Mouse (Mus musculus) 3134 (cell line): ENCODE measurements around the gene Arl4c.

Experiments used
- DNase-seq: peaks from one replicate; pipeline ENCODE4 v3.0.0-alpha.2; 2011; ENCODE audit warnings: low spot score; ENCODE audit not compliant: insufficient read length; ENCODE audit errors: extremely low read depth

The Arl4c gene

DNA sequence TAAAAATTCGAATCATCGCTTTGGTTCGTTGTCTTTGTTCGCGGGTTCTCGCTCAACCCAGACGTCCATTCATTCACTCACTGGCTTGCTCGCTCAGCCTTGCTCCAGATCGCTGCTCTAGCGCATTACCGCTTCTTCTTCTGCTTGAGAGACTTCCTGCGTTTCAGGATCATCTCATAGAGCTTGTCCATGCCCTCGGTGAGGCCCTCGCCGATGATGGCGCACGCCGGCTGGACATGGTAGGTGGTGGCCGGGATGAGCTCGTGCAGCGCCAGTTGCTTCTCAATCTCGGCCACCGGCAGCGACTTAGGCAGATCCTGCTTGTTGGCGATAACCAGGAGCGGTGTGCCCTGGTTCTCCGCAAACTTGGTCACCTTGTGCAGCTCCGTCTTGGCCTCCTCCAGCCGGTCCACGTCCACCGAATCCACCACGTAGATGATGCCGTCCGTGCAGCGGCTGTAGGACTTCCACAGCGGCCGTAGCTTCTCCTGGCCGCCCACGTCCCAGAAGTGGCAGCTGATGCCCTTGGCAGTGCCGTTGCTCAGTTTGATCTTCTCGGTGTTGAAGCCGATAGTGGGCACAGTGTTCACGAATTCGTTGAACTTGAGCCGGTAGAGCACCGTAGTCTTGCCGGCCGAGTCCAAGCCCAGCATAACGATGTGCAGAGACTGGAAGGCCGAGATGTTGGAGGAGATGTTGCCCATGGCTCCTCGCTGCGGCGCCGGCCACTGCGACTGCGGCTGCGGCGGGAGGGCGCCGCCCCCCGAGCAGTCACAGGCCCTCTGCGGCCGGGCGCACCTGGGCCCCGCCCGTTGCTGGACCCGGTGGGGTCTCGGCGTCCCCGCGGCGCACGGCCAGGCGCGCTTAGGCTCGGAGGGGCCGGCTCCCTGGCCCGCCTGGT is 810 bp downstream of the Arl4c start:
- DNase-seq, result peak; percentile 73

DNA sequence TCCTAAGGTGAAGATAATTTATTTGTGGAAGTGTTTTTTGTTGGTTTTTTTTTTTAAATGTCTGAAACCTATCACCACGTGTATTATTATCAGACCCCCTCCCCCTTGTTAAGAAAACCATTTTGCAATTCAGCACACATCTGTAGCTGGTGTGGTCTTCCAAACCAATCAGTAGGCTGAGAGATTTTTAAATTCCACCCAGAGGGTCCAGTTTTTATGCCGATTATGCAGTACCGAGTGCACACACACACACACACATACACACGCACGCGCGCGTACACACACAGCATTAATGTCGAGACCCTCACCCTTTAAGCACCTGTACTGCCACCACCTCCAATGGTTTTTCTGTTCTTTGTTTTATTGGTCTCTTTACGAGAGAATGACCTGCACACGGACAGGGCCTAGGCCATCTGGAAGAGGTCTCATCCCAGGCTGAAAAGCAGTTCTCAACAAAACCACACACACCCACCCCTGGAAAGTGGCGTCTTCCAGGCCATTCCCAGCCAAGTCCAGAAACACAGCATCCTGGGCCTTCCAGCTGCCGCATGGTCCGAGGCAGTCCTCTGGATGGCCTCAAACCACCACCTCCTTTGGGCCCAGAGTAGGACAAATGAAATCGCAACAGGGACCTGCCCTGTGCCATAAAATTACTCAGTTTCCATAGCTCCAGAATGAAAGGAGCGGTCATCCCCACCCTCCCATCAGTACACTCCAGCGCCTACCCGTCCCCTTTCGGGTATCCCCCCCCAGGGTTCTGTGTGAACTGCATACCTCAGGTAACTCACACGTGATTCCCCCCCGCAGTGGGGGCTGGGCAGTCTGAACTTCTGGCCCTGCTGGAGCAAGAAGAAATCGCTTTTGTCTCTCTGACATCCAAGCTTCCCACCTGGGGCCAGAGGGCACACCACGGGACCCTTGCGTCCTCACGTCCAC is 1.9 kb downstream of the Arl4c start:
- DNase-seq, result peak; percentile 66

DNA sequence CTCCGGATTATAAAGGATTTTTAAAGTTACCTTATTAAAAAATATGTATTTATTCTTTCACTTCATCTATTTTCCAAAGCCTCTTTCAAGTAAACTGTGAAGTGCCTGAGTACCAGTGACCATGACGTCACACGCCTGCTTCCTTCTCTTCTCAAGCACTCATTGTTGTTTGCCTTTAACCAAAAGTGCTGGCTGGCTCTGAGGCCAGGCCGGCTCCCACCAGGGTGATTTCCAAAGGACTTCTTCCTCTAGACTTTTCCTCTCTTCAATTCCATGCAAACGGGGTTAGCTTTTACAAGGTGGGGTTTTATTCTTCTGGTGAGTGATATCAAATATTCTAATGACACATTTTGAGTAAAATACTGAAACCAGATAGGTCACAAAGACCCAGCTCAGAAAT is 2.6 kb downstream of the Arl4c start:
- peak; percentile 49 for DNase-seq

DNA sequence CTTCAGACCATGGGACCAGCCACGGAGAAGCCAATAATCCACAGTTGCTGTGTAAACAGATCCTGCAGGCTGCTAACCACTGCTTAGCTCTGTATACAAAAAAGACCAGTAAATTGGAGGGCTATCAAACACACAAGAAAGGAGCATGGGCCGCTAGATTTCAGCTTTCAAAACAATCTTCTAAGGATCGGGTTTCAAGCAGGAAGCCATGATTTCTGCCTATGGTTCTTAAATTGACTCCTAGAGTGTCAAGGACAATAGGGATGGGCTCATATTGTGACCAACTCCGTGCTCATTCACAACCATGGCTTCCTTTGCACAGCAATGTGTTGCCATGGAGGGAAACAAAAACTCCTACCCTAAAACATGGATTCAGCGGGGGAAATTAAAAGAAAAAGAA is 3.1 kb downstream of the Arl4c start:
- DNase-seq, result no peak

GRCm38 (mm10) chr1:88698131-88698530 is 3.9 kb downstream of the Arl4c start:
- no peak for DNase-seq

- DNase-seq, result no peak
Observed at GRCm38 (mm10) chr1:88696408-88696807, 5.6 kb downstream of the Arl4c start.

GRCm38 (mm10) chr1:88694353-88694752 is 7.7 kb downstream of the Arl4c start:
- no peak for DNase-seq

DNA sequence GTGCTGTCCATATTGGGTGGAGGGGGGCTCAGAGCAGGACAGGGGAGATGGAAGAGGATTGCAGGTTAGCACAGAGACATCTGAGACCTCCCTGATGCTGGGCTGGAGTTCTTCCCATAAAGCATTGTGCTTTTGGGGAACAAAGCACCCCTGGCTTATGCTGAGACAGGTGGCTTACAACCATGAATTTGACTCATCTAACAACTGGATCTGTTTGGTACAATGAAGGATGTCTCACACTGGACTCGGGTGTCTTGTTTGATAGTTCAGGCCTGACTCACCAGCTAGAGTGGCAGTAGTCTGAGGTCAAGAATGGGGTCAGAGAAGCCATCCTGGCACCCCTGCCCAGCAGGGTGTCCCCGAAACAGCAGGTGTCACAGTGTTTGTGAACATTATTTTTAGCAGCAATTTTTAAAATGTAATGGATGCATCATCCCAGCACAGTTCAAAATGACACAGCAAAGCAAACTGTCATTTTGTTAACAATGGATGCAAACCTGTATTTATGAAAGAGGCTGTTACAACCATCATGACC is 9.7 kb downstream of the Arl4c start:
- DNase-seq, result no peak

DNA sequence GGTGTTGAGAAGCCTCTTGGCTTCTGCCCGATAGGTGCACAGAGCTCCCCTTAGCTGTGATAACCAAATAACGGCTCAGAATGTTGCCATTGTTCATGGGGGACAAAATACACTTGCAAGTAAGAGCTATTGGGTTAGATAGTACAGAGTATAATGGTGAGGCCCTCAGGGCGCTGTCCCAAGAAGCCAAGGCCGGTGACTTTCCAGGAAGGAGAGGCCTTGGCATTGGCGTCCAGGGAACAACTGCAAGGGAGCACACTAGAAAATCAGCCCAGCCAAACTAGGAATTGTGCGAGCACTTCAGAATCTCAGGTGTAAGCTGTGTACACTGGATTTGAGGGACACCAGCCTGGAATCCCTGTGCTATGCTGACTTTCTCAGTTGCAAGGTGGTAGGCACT is 11.4 kb downstream of the Arl4c start:
- no peak for DNase-seq

- no peak for DNase-seq
Observed at GRCm38 (mm10) chr1:88684765-88685164, 17.3 kb downstream of the Arl4c start.

DNA sequence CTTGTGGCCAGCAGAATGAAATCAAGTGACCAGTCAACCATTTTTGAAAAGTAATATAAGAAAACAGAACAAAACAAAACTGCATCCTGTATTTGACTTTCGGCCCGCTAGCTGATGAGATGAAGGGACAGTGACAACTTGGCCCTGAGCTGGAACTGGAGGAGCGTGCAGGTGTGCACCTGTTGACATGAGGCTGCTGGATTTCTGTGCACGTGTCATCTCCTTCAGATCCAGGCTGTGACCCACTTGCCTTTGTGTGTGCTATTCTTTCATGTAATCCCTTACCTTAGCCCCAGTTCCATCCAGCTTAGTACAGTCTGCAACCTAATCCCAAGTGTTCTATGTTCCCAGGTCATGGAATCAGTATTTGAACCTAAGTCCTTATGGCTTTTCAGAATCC is 20.4 kb downstream of the Arl4c start:
- DNase-seq, result no peak

DNA sequence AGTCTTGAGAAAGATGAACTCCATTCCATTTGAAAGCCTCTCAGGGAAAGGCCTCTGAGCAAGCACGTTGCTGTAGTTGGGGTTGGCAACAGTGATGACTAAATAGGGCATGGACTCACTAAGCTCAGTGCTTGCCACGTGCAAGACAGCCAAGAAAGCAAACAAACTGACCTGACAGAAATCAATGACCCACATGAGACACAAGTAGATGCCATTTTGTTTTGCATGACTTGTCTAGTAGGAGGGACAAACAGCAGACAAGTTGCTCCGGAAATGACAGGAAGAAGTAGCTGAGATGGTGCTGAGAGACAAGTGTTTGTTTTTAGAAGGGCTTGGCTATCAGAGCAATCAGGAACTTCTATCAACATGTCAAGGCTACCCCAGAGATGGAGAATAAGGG is 21.2 kb downstream of the Arl4c start:
- DNase-seq, result no peak

DNA sequence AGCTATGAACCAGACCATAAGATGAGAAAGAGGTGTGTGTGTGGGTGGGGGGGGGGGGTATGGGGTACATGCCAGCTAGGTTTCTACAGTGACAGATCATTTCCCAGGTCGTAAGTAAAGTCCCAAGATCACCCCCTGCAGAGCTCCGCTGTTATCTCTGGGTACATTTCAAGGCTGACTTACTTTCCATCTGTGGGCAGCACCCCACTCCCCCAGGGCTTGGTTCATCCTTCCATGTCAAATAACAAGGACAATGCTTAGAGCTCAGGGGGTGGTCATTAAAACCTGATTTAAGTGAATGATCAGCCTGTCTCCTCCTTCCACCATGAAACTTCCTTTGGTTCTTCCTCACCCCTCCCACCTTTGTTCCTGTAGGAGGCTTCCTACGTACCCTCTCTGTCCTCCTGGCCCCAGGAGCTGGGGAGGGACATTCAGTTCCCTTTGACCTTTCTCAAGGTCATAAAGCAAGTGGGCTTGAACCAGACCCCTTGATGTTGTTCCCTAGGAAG is 23.7 kb downstream of the Arl4c start:
- no peak for DNase-seq

GRCm38 (mm10) chr1:88670807-88671206 is 31.2 kb downstream of the Arl4c start:
- DNase-seq, result no peak

DNA sequence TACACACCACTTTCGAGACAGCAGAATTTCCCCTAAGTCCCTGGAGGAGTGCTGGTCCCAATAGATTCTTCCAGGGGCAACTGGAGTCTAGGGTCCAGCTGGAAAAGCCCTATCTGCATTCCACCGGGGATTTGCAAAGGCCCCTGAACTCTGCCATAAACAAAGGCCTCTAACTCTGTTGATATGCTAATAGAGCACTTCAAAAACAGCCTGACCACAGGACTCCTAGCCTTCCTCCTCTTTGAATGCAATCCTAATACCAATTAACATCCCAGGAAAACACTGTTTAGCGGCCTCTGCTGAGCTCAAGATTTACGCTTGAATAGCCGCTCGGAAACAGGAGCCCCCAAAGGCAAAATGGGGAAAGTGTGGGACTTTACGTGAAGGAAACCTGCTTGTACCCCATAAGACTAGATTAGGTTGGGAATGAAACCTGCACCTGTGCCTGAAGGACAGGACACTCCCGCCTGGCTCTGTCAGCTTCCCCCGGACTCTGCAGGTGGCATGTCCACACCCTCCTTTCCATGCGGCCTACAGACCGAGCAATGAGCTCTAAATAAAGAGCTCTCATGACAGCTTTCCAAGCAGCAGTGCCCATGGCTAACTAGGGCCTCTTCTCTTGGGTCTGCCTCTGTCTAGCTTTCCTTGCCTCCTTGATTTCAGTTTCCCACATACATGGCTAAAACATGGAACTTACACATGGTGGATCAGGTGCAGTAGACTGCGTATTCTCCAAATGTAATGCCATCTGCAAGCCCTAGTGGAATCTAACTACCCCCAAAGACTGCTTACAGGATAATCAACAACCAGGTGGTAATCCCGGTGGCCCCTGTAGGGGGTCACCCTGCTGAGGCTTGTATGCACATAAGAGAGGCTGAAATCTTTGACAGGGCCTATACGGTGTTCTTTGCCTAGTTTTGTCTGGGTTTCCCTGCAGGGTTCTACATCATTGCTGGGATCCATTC is 32.9 kb downstream of the Arl4c start:
- no peak for DNase-seq

DNA sequence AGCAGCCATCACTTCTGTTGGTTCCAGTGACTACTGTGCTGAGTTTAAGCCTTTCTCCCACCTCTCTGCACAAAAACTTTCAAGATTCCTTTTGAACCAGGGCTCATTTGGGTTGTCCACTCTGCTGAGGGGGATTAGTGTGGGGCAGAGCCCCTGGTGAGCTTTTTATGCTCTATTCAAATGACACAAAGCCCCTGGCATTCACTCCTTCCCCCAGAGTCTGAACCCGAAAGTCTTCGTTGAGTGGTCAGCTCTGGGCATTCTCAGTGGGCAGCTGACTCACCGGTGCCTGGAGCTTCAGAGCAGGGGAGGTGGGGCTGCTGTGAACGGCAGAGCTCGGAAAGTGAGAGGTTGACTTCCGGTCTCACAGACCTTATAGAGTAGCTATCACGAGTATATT is 33.7 kb downstream of the Arl4c start:
- peak; percentile 65 for DNase-seq

- DNase-seq, result no peak
Observed at GRCm38 (mm10) chr1:88664623-88665022, 37.4 kb downstream of the Arl4c start.

DNA sequence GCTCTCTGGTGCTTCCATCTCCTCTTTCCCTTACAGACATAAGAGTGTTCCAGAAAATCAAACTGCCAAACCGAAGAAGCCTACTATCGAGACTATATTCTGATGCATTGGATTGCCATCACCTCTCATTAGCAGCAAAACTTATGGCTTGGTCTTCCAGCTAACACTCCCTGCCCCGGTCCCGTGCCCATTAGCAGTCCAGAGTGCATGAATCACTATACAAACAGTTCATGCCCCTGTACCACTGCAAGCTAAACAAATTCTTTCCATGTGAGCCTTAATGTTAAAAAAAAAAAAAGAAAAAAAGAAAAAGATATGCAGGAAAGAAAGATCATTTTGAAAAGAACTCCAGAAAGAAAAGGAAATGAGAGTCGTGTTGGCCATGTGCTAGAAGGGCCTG is 39.3 kb downstream of the Arl4c start:
- DNase-seq, result peak; percentile 62

- DNase-seq, result peak; percentile 71
Observed at GRCm38 (mm10) chr1:88661209-88661608, 40.8 kb downstream of the Arl4c start.

GRCm38 (mm10) chr1:88658290-88658857 is 43.6 kb downstream of the Arl4c start:
- peak; percentile 34 for DNase-seq
